Mouse (Mus musculus): ENCODE results near the gene Itsn2. TPM values are rescaled to one million over a fixed set of nuclear protein-coding genes. Genes with fewer than 3 reads are reported as not detected.
"Not testable (repeated sequence)": the region's sequence is repeated elsewhere in the genome, so short reads cannot be mapped to it uniquely, and the experiment has no call there.

Gene Itsn2
- polyA plus RNA-seq, 1 experiment from 2014 or later = 35.4 TPM

- H3K27me3 ChIP-seq (replicated peaks); H3K27ac ChIP-seq; H3K36me3 ChIP-seq; H3K4me1 ChIP-seq; H3K4me3 ChIP-seq; ATAC-seq; H3K9ac ChIP-seq; H3K9me3 ChIP-seq (replicated peaks); H3K4me2 ChIP-seq: not testable (repeated sequence)
- 78% methylated on average over 4 of the region's 4 CpGs for WGBS (ENCODE audit: insufficient replicate concordance)
Measured at GRCm38 (mm10) chr12:4754451-4754850, 162.0 kb downstream of the Itsn2 start.

- Histone ChIP-seq H3K36me3 (no peaks in the 10 kb centered on the region), H3K4me2 (no peak overlapping the region), H3K9ac (no peak overlapping the region), H3K27me3 (replicated peaks) (no peaks in the 10 kb centered on the region), H3K4me1 (no peaks in the 10 kb centered on the region), H3K4me3 (no peak overlapping the region), H3K27ac (no peak overlapping the region), H3K9me3 (replicated peaks) (no peaks in the 10 kb centered on the region)
- ATAC-seq = no peak
- 77% methylated on average over 1 of the region's 1 CpGs for WGBS (ENCODE audit: insufficient replicate concordance)
Measured at GRCm38 (mm10) chr12:4757060-4757459, 164.6 kb downstream of the Itsn2 start.

Other genes starting within 250 kb of the Itsn2 start
- 1.9 and 2.3 TPM in 2 replicates for gene Ncoa1, start 115.5 kb upstream of the Itsn2 start, polyA plus RNA-seq (2016; fragmentation: Nextera tagmentation; extraction: Ambion mirVana)
- gene Gm3625, start 289 bp downstream of the Itsn2 start, polyA plus RNA-seq (2016; fragmentation: Nextera tagmentation; extraction: Ambion mirVana) = not detected in 2 replicates
- 0.20 TPM in 1 of 2 replicates, not detected in the other for gene Fam228a, start 145.8 kb downstream of the Itsn2 start, polyA plus RNA-seq (2016; fragmentation: Nextera tagmentation; extraction: Ambion mirVana)
- 1.7 and 1.8 TPM in 2 replicates for gene Pfn4, start 176.4 kb downstream of the Itsn2 start, polyA plus RNA-seq (2016; fragmentation: Nextera tagmentation; extraction: Ambion mirVana)
- 0.93 and 2.6 TPM in 2 replicates for gene Fam228b, start 176.6 kb downstream of the Itsn2 start, polyA plus RNA-seq (2016; fragmentation: Nextera tagmentation; extraction: Ambion mirVana)
- 193 and 203 TPM in 2 replicates for gene Sf3b6, start 224.9 kb downstream of the Itsn2 start, polyA plus RNA-seq (2016; fragmentation: Nextera tagmentation; extraction: Ambion mirVana)
- gene Fkbp1b, start 249.0 kb downstream of the Itsn2 start, polyA plus RNA-seq (2016; fragmentation: Nextera tagmentation; extraction: Ambion mirVana) = 5.0 and 5.2 TPM in 2 replicates